Mouse (Mus musculus) forebrain, embryonic 16.5 days (tissue): ENCODE measurements around the gene Ciapin1. TPM values are rescaled to one million over a fixed set of nuclear protein-coding genes. Genes with fewer than 3 reads are reported as not detected.

Source experiments
- ATAC-seq: fragments of 200-750 bp; cut with Nextera tagmentation; 2 replicates; pipeline ENCODE4 v1.8.0; 2017; ENCODE audit warnings: mild to moderate bottlenecking, moderate library complexity
- H3K27ac ChIP-seq: fragments of 300-500 bp; sonication (generic); 2 replicates; pipeline ENCODE4 v1.5.1; 2014; ENCODE audit warnings: low read length, control low read depth
- H3K27me3 ChIP-seq: fragments of 300-500 bp; sonication (generic); replicated peaks from 2 replicates; pipeline ENCODE4 v1.6.1; 2014; ENCODE audit warnings: low read length; ENCODE audit not compliant: control insufficient read depth, insufficient read depth
- H3K36me3 ChIP-seq: fragments of 300-500 bp; sonication (generic); 2 replicates; pipeline ENCODE4 v1.6.1; 2014; ENCODE audit not compliant: control insufficient read depth, insufficient read depth
- H3K4me1 ChIP-seq: fragments of 300-500 bp; sonication (generic); replicated peaks from 2 replicates; pipeline ENCODE4 v1.6.1; 2014; ENCODE audit warnings: low read length; ENCODE audit not compliant: control insufficient read depth, insufficient read depth
- H3K4me2 ChIP-seq: fragments of 300-500 bp; sonication (generic); 2 replicates; pipeline ENCODE4 v1.6.1; 2014; ENCODE audit warnings: mild to moderate bottlenecking, low read length, control low read depth
- H3K4me3 ChIP-seq: fragments of 300-500 bp; sonication (generic); replicated peaks from 2 replicates; pipeline ENCODE4 v1.5.1; 2014; ENCODE audit warnings: mild to moderate bottlenecking, low read length, control low read depth
- H3K9ac ChIP-seq: fragments of 300-500 bp; sonication (generic); replicated peaks from 2 replicates; pipeline ENCODE4 v1.6.1; 2014; ENCODE audit warnings: low read depth, low read length, control low read depth
- H3K9me3 ChIP-seq: fragments of 300-500 bp; sonication (generic); 2 replicates; pipeline ENCODE4 v1.6.1; 2016; ENCODE audit warnings: low read length; ENCODE audit not compliant: control insufficient read depth
- WGBS: fragments of 180-500 bp; shearing (Covaris S2); extraction: QIAGEN DNeasy Blood & Tissue Kit; methylation state at CpG from one replicate; pipeline ENCODE4 v1.1.7; 2014; 5-methylcytosine and 5-hydroxymethylcytosine counted together
- polyA plus RNA-seq: library from polyadenylated mRNA; unstranded; fragments of >200 nt; fragmentation: Nextera tagmentation; extraction: Ambion mirVana; gene quantifications from 2 replicates; pipeline ENCODE4 v1.2.1, GENCODE M21; 2015

Ciapin1 gene
- polyA plus RNA-seq, 1 experiment from 2014 or later = 148 TPM

GRCm38 (mm10) chr8:94814556-94814955 is 23.6 kb downstream of the Ciapin1 start:
- WGBS = 0% methylated on average over 1 of the region's 1 CpGs
- Histone ChIP-seq H3K27ac (no peak overlapping the region), H3K9ac (no peak overlapping the region), H3K9me3 (no peaks in the 10 kb centered on the region), H3K4me3 (no peak overlapping the region), H3K4me1 (peaks cover 4% of the 10 kb centered on the region), H3K27me3 (no peaks in the 10 kb centered on the region), H3K4me2 (no peak overlapping the region), H3K36me3 (no peaks in the 10 kb centered on the region)
- no peak for ATAC-seq

DNA sequence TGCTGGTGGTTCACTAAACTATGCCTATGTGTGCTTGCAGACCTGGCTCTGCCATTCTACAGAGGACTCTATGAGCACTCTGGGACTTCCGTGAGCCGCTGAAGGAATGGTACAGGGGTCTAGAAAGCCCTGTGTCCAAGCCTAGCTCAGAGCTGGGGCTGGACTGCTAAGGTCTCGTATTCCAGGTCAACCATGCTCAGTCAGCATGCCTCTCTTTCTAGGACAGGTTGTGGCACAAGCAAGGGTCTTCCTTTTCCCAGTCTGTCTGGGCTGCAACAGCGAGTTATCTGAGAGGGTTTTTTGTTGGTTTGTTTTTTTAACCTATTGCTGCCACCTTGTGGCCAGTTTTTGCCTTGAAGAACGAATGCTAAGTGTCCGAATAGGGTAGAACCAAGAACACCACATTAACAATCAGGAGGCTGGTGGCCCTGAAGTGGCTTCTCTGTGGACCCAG is 25.5 kb downstream of the Ciapin1 start:
- Histone ChIP-seq H3K36me3 (no peaks in the 10 kb centered on the region), H3K9ac (peak overlapping the region; percentile 53), H3K27me3 (no peaks in the 10 kb centered on the region), H3K4me2 (peak overlapping the region; percentile 47), H3K4me3 (peak overlapping the region; percentile 32), H3K4me1 (peaks cover 4% of the 10 kb centered on the region), H3K9me3 (no peaks in the 10 kb centered on the region), H3K27ac (peak overlapping the region; percentile 60; the same call in 1 of the 2 replicates)
- peak; percentile 84 for ATAC-seq
- 30% methylated on average over 6 of the region's 6 CpGs for WGBS

DNA sequence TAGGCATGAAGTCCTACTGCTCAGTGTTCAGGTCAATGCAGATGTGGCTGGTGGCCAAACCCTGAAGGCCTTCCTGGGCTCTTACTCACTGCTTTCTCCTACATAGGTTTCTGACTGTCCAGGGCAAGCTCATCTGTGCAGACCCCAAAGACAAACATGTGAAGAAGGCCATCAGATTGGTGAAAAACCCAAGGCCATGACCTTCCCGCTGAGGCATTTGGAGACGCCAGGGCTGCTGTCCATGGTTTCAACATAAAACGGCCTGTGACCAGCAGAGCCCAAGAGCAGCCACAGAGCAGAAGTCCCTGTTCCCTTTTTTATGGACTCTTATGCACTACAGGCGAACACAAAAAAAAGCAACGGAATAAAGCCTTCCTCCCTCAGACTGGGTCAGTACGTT is 26.5 kb downstream of the Ciapin1 start:
- no peaks in the 10 kb centered on the region for H3K27me3 ChIP-seq
- peaks cover 4% of the 10 kb centered on the region for H3K4me1 ChIP-seq
- H3K4me3 ChIP-seq = no peak overlapping the region
- no peaks in the 10 kb centered on the region for H3K36me3 ChIP-seq
- no peak overlapping the region for H3K4me2 ChIP-seq
- no peak overlapping the region for H3K27ac ChIP-seq
- ATAC-seq = no peak
- 84% methylated on average over 6 of the region's 6 CpGs for WGBS
- no peak overlapping the region for H3K9ac ChIP-seq
- no peaks in the 10 kb centered on the region for H3K9me3 ChIP-seq

GRCm38 (mm10) chr8:94810855-94811254 is 27.3 kb downstream of the Ciapin1 start:
- H3K4me1 ChIP-seq = peaks cover 4% of the 10 kb centered on the region
- no peak overlapping the region for H3K27ac ChIP-seq
- 89% methylated on average over 5 of the region's 5 CpGs for WGBS
- H3K36me3 ChIP-seq = no peaks in the 10 kb centered on the region
- no peak overlapping the region for H3K4me2 ChIP-seq
- no peaks in the 10 kb centered on the region for H3K9me3 ChIP-seq
- no peak overlapping the region for H3K4me3 ChIP-seq
- no peak overlapping the region for H3K9ac ChIP-seq
- ATAC-seq = no peak
- H3K27me3 ChIP-seq = no peaks in the 10 kb centered on the region

DNA sequence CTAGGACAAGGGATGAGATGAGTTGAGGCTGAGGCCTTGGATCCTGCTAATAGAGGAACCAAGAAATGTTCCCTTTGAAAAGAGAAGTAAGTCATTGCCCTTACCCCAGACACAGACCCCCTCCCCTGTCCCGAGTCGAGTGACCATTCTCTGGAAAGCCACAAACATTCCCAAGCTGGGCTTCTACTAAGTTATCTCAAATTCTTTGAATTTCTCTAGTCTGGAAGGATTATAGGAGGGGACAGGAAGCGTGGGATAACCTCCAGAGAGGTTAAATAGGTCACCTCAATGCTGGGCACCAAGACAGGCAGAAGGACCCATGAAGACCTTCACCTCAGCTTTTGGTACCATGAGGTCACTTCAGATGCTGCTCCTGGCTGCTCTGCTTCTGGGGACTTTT is 28.0 kb downstream of the Ciapin1 start, which contains the start of gene Ccl17:
Gene Ccl17 (plus strand): TSS at position 301 of the 400 bp plus-strand sequence.
- no peak for ATAC-seq
- Histone ChIP-seq H3K27ac (no peak within 1 kb of the TSS), H3K4me1 (peaks cover 4% of the 10 kb centered on the region), H3K4me2 (no peak within 1 kb of the TSS), H3K4me3 (no peak within 1 kb of the TSS), H3K9me3 (no peaks in the 10 kb centered on the region), H3K27me3 (no peaks in the 10 kb centered on the region), H3K9ac (no peak within 1 kb of the TSS), H3K36me3 (no peaks in the 10 kb centered on the region)
- 78% methylated on average over 3 of the region's 3 CpGs for WGBS

DNA sequence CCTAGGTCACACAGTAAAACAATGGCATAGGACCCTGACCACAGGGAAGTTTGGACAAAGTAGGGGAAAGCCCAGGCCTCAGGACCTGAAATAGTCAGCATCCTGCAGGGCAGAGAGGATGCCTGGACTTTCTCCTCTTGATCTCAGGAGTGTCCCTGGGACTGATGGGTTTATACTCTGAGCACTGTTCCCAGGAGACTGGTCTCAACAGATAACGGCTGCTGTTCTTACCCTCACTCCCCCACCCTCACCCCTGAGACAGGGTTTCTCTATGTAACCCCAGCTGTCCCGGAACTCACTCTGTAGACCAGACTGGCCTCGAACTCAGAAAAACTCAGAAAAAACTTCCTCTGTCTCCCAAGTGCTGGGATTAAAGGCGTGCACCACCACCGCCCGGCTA is 29.8 kb downstream of the Ciapin1 start:
- H3K27ac ChIP-seq = no peak overlapping the region
- H3K9me3 ChIP-seq = no peaks in the 10 kb centered on the region
- no peaks in the 10 kb centered on the region for H3K36me3 ChIP-seq
- no peak overlapping the region for H3K4me2 ChIP-seq
- H3K4me3 ChIP-seq = no peak overlapping the region
- H3K27me3 ChIP-seq = no peaks in the 10 kb centered on the region
- peaks cover 4% of the 10 kb centered on the region for H3K4me1 ChIP-seq
- ATAC-seq = no peak
- WGBS = 88% methylated on average over 6 of the region's 6 CpGs
- no peak overlapping the region for H3K9ac ChIP-seq

GRCm38 (mm10) chr8:94807506-94807905 is 30.7 kb downstream of the Ciapin1 start:
- H3K27me3 ChIP-seq = no peaks in the 10 kb centered on the region
- no peak overlapping the region for H3K27ac ChIP-seq
- H3K4me1 ChIP-seq = peaks cover 2% of the 10 kb centered on the region
- no peaks in the 10 kb centered on the region for H3K9me3 ChIP-seq
- no peak overlapping the region for H3K4me3 ChIP-seq
- no peak overlapping the region for H3K4me2 ChIP-seq
- no peak overlapping the region for H3K9ac ChIP-seq
- ATAC-seq = no peak
- WGBS = 66% methylated on average over 7 of the region's 7 CpGs
- H3K36me3 ChIP-seq = no peaks in the 10 kb centered on the region

GRCm38 (mm10) chr8:94805811-94806210 is 32.3 kb downstream of the Ciapin1 start:
- no peak for ATAC-seq
- Histone ChIP-seq H3K4me2 (no peak overlapping the region), H3K4me1 (no peaks in the 10 kb centered on the region), H3K9me3 (no peaks in the 10 kb centered on the region), H3K27me3 (no peaks in the 10 kb centered on the region), H3K27ac (no peak overlapping the region), H3K36me3 (no peaks in the 10 kb centered on the region), H3K4me3 (no peak overlapping the region), H3K9ac (no peak overlapping the region)
- 67% methylated on average over 4 of the region's 4 CpGs for WGBS

DNA sequence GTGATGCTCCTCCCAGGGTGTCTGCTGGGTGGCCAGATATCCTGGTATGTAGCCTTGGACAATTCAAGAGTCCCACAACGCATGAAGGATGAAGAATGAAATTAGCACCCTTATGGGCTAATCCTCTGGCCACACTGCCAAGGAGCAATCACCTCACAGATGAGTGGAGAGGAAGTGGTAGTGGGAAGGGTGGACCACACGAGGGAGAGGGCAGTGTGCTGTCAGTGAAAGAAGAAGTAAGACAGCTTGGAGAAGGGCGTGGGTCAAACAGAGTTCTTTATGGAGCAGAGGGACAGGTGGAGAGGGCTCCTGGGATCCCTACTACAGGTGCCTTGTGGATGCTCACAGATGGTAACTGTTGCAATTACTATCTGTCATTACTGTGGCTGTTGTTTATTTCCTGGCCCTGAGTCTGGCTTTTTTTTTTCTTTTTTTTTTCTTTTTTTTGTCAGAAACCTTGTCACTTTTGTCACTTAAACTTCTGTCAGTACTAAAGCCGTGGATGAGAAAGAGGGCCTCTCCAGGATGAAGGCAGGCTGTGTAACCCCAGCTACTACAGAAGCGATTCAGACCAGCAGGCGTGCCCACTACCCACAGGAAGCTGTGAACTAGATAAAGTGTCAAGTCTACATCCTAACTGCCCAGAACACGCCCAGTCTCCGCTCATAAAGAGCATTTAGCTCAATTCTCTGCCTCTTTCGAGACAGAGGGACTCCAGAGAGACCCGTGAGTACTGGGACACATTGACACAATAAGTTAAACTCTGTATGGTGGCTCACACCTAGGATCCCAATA is 33.4 kb downstream of the Ciapin1 start:
- 77% methylated on average over 10 of the region's 10 CpGs for WGBS
- H3K9ac ChIP-seq = no peak overlapping the region

More for the DNA sequence above, 33.4 kb downstream of the Ciapin1 start:
- H3K27me3 ChIP-seq = no peaks in the 10 kb centered on the region
- H3K27ac ChIP-seq = no peak overlapping the region
- ATAC-seq = no peak
- no peak overlapping the region for H3K4me3 ChIP-seq
- H3K36me3 ChIP-seq = no peaks in the 10 kb centered on the region
- H3K9me3 ChIP-seq = no peaks in the 10 kb centered on the region
- H3K4me1 ChIP-seq = no peaks in the 10 kb centered on the region
- no peak overlapping the region for H3K4me2 ChIP-seq
